Mouse (Mus musculus) liver, adult (tissue): ENCODE measurements around the gene Stk10.

Experiments used
- GATA4 ChIP-seq: IDR thresholded peaks from 2 replicates; pipeline ENCODE4 v1.6.1; 2014; ENCODE audit warnings: mild to moderate bottlenecking, low read length; ENCODE audit not compliant: insufficient replicate concordance

Stk10 gene

DNA sequence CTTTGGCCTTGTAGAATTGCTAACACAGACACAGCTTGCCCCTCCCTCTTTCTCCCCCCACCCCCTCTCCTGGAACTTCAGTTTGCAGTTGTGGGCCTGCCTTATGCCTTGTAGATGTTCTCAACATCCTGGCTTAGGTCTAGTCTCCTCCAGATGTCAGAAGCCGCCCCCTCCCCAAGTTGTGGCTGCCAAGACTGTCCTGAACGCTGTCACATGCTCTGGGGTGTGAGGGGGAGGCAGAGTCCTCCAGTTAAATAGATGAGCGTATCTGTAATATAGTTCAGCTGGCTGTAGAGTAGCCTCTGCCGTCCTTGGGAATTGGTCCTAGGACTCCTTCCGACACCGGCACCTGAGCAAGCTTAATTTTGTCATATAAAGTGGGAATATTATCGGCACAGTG, 6.6 kb downstream of the Stk10 start:
- TF ChIP-seq GATA4, result no peak

DNA sequence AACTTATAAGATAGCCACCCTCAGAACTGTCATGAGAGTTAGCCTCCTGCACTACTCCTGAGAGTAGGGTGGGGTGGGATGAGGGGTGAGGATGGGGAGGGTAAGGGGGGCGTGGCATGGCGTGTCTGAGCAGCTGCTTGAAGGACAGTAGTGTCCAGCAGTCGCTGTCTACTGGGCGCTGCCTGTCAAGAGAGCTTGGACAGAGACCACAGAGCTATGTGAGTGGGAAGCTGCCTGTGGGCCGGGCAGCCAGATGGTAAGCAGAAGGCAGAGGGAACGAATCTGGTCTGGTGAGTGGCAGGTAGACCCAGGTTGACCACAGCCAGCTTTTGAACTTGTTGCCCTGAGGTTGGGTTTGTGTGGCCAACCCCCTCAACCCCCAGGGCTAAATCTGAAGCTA, 7.4 kb downstream of the Stk10 start:
- no peak for TF ChIP-seq GATA4

DNA sequence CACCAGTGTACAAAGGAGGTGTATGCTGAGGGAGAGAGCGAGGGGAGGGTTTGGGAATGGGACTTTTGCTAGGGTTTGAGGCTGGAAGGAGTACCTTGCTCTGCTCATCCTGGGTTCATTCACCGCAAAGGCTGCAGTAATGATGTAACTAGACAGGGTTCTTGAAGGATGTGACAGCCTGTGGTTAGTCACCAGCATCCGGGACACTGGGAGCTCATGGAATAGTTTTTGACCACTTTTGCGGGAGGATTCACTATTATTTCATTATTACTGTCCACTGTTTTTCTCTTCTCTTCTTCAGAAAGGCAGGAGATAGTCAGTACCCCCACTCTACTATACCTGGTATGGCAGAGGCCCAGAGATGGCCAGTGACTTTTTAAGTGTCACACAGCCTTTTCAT, 9.1 kb downstream of the Stk10 start:
- no peak for TF ChIP-seq GATA4

DNA sequence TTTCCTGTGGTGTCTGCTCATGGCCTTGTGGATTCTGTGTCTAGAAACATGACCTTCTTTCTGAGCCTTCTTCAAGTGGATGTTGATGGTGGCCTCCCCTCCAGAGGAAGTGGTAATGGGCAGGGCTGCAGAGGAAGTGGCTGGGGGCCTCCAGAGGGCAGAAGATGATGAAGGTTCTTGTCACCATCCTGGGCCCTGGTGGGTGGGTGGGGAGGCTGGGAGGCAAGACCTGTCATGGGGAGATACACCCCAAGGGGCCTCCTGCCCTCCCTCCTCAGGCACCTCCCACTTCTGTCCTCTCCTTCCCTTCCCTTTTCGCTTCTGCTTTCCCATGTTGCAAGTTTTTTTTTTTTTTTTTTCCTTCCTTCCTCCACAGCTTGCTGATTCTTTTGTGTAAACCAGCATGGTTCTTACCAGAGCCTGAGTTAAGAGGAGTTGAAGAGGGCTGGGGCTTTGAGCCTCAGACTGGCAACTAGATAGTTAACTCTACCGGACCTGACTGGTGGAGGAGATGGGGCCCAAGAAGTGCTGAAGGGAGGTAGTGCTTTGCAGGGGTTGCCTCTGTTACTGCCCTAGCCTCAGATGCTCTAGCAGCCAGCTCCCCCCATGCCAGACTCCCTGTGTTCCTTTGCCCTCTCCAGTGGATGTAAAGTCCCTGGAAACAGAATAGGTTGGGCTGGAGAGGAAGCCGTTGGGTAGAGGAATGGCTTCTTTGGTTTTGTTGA, 9.7 kb downstream of the Stk10 start:
- no peak for TF ChIP-seq GATA4

DNA sequence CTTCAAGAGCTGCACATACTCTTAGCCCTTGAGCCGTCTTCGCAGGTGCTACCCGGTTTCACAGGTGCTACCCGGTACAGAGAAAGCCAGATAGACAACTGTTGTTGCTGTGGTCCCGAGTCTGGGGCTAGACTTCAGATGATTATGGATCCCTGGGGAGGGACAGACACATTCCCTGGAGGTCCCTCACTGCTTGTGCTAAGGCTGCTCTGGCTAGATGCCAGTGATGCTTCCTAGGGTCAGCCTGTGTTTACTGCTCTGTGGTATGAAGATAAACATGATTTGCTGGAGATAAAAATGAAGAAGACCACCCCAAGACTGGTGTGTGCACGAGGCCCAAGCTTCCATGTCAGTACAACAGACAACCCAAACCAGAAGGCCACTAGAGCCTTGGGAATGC, 10.9 kb downstream of the Stk10 start:
- TF ChIP-seq GATA4, result no peak

DNA sequence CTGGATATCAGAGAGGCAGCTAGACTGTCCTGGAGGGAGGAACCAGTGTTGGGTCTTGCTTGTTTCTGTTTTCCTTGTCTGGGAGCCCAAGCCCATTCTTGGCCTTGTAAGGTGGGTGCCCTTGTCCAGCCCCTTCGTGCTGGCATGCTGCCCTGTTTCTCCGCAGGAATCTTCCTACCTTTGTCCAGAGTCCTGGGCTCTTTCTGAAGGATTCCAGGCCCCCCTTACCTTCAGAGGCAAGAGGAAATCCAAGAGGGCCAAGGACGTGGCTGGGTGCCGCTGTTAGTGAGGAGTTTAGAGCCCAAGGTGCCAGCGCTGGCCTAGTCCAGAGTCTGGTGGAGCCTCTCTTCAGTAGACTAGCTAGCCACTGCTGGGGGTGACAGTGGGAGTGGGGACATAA, 11.4 kb downstream of the Stk10 start:
- no peak for TF ChIP-seq GATA4

DNA sequence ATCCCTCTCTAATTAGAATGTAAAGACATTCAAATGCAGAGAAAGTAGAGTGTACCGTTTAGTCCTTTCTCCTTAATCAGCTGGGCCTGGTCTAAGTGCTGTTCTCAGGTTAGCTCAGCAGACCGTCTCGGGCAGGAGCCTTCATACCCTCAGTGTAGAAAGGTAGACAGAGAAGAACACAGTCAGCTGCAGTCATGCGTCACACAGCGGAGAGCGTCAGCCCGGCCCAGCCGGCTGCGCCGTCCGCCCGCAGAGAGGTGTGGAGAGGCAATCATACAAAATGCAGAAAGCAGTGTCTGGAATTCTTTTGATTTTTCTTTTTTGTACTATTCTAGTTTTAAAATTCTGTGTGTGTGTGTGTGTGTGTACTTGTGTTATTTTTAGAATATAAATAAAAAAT, 12.5 kb downstream of the Stk10 start:
- TF ChIP-seq GATA4, result no peak

DNA sequence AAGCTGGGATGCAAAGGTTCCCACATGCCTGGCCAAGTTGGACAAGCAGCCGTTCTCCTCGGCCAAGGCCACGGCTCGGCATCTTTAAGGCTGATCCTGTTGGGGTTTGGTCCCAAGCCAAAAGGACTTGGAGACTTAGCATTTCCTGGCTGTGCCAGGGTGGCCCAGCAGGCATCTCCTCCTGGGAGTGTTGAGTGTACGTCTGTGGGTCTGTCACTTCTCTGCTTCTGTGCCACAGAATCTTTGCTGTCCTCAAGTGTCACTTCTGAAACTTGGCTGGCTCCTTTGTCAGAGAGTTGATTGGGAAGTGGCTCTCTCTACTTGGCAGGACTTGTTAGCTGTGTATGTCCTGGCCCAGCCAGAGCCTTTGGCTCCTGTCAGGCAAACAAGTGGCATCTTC, 13.4 kb downstream of the Stk10 start:
- no peak for TF ChIP-seq GATA4

DNA sequence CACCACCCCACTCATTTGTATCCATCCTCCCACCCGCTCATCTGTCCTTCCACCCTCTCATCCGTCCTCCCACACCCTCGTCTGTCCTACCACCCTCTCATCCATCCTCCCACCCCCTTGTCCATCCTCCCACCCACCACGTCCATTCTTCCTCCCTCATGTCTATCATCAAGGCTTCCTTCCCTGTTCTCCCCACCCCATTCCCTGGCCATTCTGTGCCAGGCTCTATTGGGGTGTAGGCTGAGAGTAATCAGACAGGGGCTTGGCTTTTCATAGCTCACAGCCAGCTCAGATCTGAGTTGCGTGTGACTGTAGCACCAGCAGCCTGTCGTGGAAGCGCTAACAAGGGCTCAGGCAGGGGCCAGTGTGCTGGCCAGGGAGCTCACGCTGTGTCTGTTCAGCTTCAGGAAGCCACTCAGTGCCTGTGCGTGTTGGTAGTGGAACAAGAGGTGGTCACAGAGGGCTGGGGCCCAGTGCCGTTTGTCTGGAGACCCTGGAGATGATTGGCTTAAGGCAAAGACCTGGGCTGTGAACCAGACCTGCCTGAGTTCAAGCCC, 14.4 kb downstream of the Stk10 start:
- no peak for TF ChIP-seq GATA4

DNA sequence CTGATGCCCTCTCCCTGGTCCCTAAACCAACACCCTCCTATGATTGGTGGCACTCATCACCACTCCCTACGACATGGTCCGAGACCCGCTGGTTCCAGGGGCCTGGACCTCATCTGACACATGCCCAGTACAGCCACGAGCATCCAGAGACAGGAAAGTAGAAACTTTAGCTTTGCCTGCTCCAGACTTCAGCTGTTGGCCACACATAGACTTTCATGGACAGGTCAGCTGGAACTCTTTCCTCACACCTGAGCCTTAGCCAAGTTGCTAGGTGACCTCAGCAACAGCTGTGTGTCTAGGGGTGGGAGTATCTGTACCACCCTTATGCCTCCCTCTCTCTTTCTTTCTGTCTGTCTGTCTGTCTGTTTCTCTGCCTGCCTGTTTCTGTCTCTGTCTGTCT, 15.1 kb downstream of the Stk10 start:
- no peak for TF ChIP-seq GATA4

DNA sequence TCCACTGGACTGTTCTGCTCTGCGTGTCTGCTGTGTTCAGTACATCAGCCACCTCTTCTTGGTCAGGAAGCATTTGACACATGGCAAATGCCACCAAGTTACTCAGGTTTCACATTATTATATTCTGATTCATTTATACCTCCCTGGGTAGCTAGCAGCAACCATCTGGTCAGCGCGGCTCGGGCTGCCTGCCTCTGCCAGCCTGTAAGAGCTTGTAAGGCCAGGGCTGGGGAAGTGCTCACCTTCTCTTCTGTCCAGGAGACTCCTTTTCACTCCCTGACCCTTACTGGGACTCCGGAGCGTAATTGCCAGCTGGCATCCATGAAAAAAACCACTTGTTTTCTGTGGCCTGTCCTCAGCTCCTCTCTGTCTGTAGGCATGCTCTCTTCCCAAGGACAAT, 16.1 kb downstream of the Stk10 start:
- no peak for TF ChIP-seq GATA4

DNA sequence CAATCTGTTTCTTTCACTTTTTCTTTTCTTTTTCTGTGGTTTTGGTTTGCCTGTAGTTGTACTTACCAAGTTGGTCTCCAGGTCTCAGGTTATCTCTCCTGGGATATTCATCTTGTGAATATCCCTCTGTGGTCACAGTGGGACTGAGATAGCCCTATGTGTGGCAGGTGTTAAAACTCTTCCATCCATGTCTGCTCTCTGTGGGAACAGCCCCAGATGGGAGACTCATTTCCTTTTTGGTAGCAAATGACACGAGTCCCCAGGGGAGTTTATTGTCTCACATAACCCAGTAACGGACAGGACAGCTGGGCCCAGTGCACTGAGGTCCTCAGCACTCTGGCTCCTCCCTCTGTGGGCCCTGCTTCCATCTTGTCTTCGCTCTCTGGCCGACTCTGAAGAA, 17.0 kb downstream of the Stk10 start:
- no peak for TF ChIP-seq GATA4

DNA sequence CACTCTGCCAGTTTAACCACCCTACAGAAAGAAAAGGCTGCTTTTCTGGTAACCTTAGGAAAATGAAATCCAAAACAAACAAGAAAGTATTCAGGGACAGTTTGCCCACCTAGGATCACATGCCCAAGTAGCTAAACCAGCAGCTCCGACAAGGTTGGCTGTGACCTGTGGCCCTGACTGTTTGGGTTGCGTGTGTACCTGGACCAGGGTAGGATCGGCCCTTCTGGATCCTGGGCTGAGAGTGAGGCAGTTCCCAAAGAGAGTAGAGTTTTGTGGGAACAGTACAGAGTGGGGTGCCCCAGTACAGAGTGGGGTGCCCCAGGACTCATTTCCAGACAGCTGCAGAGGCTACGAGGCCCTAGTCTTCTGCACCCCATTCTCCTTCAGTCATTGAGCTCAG, 18.0 kb downstream of the Stk10 start:
- no peak for TF ChIP-seq GATA4

DNA sequence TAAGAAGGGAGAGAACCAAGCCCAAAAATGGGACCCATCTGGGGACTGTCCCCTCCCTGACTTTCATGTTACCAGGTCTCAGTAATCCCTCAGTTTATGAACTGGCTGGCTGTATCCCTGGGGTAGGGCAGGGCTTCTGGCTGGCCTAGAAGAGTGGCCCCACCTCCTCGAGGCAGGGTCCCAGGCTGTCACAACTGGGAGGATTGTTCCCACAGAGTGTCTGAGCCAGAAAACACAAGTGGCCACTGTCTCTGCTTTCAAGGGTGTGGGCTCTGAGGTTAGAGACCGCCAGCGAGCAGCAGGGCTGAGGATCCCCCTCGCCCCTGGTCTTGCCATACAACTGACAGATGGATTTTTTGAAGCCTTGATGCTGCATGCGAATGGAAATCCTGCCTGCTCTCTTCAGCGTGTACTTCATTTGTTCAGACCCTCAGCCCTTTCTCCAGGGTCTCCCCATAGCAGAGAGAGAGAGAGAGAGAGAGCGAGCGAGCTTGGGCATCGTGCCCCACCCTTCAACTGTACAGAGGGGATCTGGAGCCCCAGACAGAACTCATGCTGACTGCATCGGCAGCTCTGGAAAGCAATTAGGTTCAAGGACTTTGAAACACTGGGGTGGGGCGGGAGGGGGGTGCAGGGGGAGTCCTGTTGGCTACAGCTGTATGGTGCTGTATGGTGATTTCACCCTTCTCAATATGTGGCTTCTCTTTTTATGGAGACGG, 18.6 kb downstream of the Stk10 start:
- no peak for TF ChIP-seq GATA4

DNA sequence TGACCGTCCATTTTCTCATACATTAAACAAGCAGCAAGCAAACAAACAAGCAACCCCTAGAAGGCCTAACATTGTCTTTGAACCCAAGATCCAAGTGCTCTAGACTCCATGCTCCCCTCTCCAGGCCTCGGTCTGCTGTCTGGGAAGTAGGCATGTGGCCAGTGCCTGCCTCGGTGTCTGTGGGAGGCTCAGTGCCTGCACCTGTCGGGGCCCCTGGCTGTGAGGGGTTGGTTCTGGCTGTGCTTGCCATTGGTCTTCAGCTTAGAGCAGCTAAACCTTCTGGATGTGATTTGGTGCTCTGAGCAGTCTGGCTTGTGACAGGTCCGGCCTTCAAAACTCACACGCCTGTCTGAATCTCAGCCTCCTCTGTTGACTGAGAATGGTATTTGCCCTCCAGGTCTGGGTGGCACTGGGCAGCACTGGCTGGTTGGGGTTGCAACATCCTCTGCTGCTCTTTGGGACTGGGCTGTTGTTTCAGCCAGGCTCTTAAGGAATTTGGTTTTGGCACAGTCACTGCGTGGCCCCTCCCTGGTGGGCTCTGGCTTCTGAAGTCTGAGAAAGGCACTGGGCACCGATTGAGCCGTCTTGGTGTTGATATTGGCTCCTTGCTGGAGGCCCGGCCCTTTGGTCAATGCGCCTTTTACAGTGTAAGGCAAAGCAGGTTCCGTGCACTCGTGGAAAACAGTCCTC, 19.4 kb downstream of the Stk10 start:
- TF ChIP-seq GATA4, result no peak
